Mouse (Mus musculus) heart, embryonic 12.5 days (tissue): ENCODE results near the gene Cntn2. TPM values are rescaled to one million over a fixed set of nuclear protein-coding genes. Genes with fewer than 3 reads are reported as not detected.

Experiments used
- ATAC-seq: fragments of 200-750 bp; cut with Nextera tagmentation; 2 replicates; pipeline ENCODE4 v1.8.0; 2017; ENCODE audit warnings: moderate TSS enrichment, moderate library complexity; ENCODE audit not compliant: insufficient number of reproducible peaks, low FRiP score
- H3K27ac ChIP-seq: fragments of 300-500 bp; sonication (generic); 2 replicates; pipeline ENCODE4 v1.5.1; 2016; ENCODE audit warnings: mild to moderate bottlenecking, moderate library complexity; ENCODE audit not compliant: poor library complexity, severe bottlenecking
- H3K27me3 ChIP-seq: fragments of 300-500 bp; sonication (generic); replicated peaks from 2 replicates; pipeline ENCODE4 v1.6.1; 2016; ENCODE audit warnings: mild to moderate bottlenecking, moderate library complexity
- H3K36me3 ChIP-seq: fragments of 300-500 bp; sonication (generic); 2 replicates; pipeline ENCODE4 v1.6.1; 2016; ENCODE audit warnings: mild to moderate bottlenecking, moderate library complexity
- H3K4me1 ChIP-seq: fragments of 300-500 bp; sonication (generic); replicated peaks from 2 replicates; pipeline ENCODE4 v1.6.1; 2016; ENCODE audit warnings: mild to moderate bottlenecking
- H3K4me2 ChIP-seq: fragments of 300-500 bp; sonication (generic); 2 replicates; pipeline ENCODE4 v1.6.1; 2016; ENCODE audit warnings: mild to moderate bottlenecking, moderate library complexity
- H3K4me3 ChIP-seq: fragments of 300-500 bp; sonication (generic); 2 replicates; pipeline ENCODE4 v1.5.1; 2016; ENCODE audit warnings: mild to moderate bottlenecking
- H3K9ac ChIP-seq: fragments of 300-500 bp; sonication (generic); 2 replicates; pipeline ENCODE4 v1.6.1; 2016; ENCODE audit warnings: mild to moderate bottlenecking, moderate library complexity
- H3K9me3 ChIP-seq: fragments of 300-500 bp; sonication (generic); replicated peaks from 2 replicates; pipeline ENCODE4 v1.6.1; 2016; ENCODE audit warnings: mild to moderate bottlenecking, moderate library complexity
- WGBS: fragments of 180-500 bp; shearing (Covaris S2); methylation state at CpG from one replicate; pipeline ENCODE4 v1.1.7; 2016; 5-methylcytosine and 5-hydroxymethylcytosine counted together
- polyA plus RNA-seq: library from polyadenylated mRNA; unstranded; fragments of >200 nt; fragmentation: Nextera tagmentation; extraction: Ambion mirVana; gene quantifications from 2 replicates; pipeline ENCODE4 v1.2.1, GENCODE M21; 2016

Gene Cntn2
- polyA plus RNA-seq, 1 experiment from 2014 or later: 0.20 TPM

DNA sequence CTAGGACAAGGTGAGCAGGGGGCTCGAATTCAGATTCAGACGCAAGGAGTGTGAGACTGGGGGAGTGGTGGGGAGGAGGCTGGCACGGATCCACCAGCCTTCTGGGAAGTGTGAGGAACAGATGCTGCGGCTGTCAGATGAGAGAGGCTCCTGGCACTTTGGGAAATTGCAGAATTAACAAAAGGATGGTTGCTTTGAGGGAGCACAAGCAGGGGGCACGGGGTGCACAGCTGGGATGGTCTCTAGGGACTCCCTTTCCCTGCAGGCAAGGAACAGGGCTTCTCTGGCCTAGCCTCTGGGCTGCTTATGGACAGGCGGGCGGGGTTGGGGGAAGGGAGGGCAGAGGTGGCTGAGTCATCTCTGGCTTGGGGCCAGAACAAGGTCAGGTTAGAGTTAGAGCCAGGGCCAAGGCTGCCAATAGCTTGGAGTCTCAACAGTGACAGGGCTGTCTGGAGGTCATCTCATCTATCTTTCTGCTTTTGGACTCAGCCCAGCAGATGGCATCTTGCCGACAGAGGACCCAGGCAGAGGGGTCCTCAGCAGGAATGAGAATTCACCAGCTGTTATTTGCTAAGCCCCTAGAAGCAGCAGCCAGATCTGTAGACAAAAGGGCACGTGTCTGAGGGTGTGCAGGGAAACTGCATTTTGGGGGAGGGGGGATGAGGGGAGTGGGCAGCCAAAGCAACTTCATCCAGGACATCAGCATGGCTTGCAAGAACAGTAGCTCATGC is 15.0 kb upstream of the Cntn2 start:
- Histone ChIP-seq H3K27me3 (peaks cover 33% of the 10 kb centered on the region), H3K4me3 (no peak overlapping the region), H3K4me1 (peaks cover 24% of the 10 kb centered on the region), H3K9ac (peak overlapping the region; percentile 43), H3K27ac (no peak overlapping the region), H3K4me2 (peak overlapping the region; percentile 20; the same call in 1 of the 2 replicates), H3K36me3 (no peaks in the 10 kb centered on the region), H3K9me3 (no peaks in the 10 kb centered on the region)
- peak; percentile 85 for ATAC-seq
- WGBS: 17% methylated on average over 9 of the region's 9 CpGs

DNA sequence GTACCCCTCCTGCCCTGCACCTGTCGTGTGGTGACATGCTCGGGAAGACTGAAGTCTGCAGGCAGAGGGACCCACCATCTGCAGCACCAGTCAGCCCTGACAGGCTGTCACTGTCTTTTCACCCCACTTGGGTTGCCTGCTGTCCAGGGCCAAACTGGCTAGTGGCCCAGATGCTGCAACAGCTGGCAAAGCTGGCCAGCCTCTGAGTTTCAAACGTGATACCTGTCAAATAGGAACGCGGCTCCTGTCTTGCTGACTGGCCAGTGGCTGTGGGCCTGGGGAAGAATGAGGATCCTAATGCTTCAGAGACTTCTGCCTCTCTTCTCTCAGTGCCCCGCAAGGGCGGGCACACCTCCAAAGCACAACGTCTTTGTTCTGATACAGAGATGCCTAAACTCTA is 733 bp upstream of the Cntn2 start:
- peaks cover 81% of the 10 kb centered on the region for H3K27me3 ChIP-seq
- H3K27ac ChIP-seq: no peak overlapping the region
- no peaks in the 10 kb centered on the region for H3K9me3 ChIP-seq
- no peak for ATAC-seq
- no peak overlapping the region for H3K9ac ChIP-seq
- no peak overlapping the region for H3K4me3 ChIP-seq
- no peak overlapping the region for H3K4me2 ChIP-seq
- 68% methylated on average over 8 of the region's 8 CpGs for WGBS
- peaks cover 17% of the 10 kb centered on the region for H3K4me1 ChIP-seq
- H3K36me3 ChIP-seq: no peaks in the 10 kb centered on the region

DNA sequence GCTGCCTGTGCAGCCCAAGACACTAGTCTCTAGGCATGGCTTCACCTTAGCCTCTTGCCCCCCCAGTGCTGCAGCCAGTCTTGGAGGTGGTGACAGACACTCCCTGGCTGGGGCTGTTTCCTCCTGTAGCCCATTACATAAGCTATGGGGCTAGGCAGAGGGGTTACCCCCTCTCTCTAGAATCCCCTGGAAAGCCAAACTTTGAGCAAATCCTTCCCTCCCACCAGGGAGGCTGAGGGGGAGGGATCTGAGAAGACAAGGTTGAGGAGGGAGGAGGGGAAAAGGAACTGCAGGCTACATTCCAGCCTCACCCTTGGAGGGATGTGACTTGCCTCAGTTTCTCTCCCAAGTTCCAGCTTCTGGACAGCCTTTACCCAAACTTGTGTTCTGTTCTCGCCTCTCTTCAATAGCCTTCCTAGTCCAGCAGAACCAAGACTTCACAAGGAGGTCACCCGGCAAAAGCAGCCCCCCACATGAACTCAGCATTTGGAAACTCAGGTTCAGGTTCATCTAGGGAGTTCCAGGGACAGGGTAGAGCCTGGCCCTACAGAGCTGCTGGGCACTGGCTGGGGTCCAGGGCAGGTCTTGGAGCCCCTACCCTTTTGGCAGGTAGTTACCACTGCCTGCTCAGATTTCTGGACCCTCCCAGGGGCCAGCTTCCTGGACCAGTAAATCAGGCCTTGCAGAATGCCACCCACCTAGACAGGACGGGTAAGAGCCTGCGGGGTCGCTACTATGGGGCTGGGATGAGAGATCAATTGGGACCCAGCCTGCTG is 1.0 kb downstream of the Cntn2 start:
- 13% methylated on average over 5 of the region's 5 CpGs for WGBS
- H3K4me1 ChIP-seq: peaks cover 17% of the 10 kb centered on the region
- no peak overlapping the region for H3K27ac ChIP-seq
- ATAC-seq: 0 out of 2 replicates have a peak, but pooled peaks have one; percentile 27
- peaks cover 81% of the 10 kb centered on the region for H3K27me3 ChIP-seq
- no peaks in the 10 kb centered on the region for H3K36me3 ChIP-seq
- H3K4me3 ChIP-seq: no peak overlapping the region
- no peaks in the 10 kb centered on the region for H3K9me3 ChIP-seq
- H3K4me2 ChIP-seq: 0 out of 2 replicates have a peak overlapping the region, but pooled peaks have one; percentile 54
- H3K9ac ChIP-seq: no peak overlapping the region

DNA sequence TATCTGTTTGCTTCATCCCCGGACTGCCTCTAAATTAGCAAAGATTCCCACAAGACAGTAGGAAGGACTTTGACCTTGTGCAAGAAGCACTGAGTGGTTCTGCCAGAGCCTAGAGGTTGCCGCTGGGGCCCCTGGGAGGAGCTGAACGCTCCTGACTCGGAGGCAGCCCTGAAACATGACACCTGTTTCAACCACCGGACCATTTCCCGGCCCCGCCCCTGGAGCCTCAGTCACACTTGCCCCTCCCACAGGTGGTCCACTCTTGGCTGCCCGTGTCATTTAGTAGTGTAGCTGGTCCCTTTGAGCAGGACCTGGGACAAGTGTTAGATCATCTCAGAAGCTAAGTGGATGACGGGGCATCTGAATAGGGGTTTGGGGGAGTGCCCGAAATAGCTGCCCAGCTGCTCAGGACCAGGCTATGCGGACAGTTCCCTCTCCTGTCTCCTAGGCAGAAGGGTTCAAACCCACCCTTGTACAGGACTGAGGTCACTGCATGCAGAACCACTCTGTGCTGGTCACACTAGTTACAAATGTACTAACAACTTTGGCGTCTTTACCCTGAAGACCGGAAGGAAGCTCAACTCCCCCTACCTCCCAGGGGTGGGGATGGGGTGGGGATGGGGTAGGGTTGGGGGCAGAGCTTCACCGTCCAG is 1.8 kb downstream of the Cntn2 start:
- Histone ChIP-seq H3K4me1 (peaks cover 17% of the 10 kb centered on the region), H3K36me3 (no peaks in the 10 kb centered on the region), H3K27me3 (peaks cover 86% of the 10 kb centered on the region), H3K27ac (no peak overlapping the region), H3K9me3 (no peaks in the 10 kb centered on the region), H3K9ac (no peak overlapping the region), H3K4me3 (no peak overlapping the region), H3K4me2 (peak overlapping the region; percentile 33)
- 0 out of 2 replicates have a peak, but pooled peaks have one; percentile 13 for ATAC-seq
- WGBS: 2% methylated on average over 14 of the region's 14 CpGs

DNA sequence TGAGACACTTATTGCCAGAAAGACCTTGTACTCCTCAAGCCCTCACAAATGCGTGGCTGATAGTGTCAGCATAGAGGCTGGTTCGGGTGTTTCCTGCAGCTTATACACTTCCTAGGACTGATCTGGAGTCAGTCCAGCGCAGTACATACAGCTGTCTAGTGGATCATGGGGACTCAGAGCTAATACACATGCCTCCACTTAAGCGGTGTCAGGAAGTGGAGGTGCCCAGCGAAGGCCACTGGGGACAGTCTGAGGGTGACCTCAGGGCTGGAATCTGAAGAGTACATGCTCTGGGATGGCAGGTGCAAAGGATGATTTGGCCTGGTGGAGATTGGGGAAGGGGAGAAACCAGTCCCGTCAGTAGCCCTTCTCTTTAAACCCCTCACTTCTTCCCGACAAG is 2.4 kb downstream of the Cntn2 start:
- no peaks in the 10 kb centered on the region for H3K36me3 ChIP-seq
- H3K27me3 ChIP-seq: peaks cover 88% of the 10 kb centered on the region
- H3K27ac ChIP-seq: no peak overlapping the region
- no peak for ATAC-seq
- peaks cover 17% of the 10 kb centered on the region for H3K4me1 ChIP-seq
- no peak overlapping the region for H3K9ac ChIP-seq
- peak overlapping the region; percentile 33; the same call in 1 of the 2 replicates for H3K4me2 ChIP-seq
- 38% methylated on average over 7 of the region's 7 CpGs for WGBS
- H3K4me3 ChIP-seq: no peak overlapping the region
- no peaks in the 10 kb centered on the region for H3K9me3 ChIP-seq

DNA sequence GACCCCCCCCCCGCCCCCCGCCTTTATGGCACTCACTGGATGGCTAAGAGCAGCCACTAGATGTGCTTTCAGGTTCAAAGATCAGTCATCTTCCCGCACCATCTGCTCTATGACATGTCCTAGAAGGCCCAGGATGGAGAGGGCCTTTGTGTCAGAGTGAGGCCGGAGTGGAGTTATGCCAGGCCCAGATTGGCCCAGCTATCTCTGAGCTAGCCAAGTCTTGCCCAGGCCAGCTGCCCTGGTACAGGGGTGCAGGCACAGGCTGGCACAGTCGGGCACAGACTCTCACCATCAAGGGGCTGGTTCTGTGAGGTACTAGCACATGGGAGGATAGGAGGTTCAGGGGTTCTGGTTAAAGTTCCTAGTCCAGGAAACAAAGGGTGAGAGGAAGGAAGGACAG is 5.3 kb downstream of the Cntn2 start:
- H3K9ac ChIP-seq: no peak overlapping the region
- H3K27ac ChIP-seq: no peak overlapping the region
- H3K4me2 ChIP-seq: no peak overlapping the region
- ATAC-seq: no peak
- H3K4me1 ChIP-seq: peaks cover 15% of the 10 kb centered on the region
- H3K36me3 ChIP-seq: no peaks in the 10 kb centered on the region
- H3K4me3 ChIP-seq: no peak overlapping the region
- H3K27me3 ChIP-seq: peaks cover 91% of the 10 kb centered on the region
- H3K9me3 ChIP-seq: no peaks in the 10 kb centered on the region
- 72% methylated on average over 5 of the region's 5 CpGs for WGBS

DNA sequence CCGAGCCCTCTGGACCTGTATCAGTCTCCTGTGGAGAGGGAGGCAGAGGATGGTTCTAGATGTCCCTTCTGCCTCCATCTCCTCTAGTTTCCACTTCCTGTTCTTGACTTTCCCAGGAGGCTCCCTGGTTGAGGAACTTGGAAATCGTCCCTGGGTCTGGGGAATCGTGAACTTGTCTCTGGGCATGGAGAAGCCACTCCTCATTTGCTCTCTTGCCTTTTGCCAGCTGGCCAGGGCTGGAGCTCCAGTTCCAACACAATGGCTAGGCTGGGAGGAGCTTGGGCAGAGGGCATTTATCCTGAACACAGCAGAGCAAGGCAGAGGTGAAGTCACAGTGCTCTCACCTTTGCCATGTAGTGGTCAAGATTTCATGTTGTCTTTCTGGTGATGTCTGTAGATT is 6.6 kb downstream of the Cntn2 start:
- Histone ChIP-seq H3K27ac (no peak overlapping the region), H3K36me3 (no peaks in the 10 kb centered on the region), H3K9me3 (no peaks in the 10 kb centered on the region), H3K9ac (no peak overlapping the region), H3K4me2 (no peak overlapping the region), H3K4me1 (peaks cover 5% of the 10 kb centered on the region; the same call in 1 of the 2 replicates), H3K4me3 (no peak overlapping the region), H3K27me3 (peaks cover 90% of the 10 kb centered on the region)
- ATAC-seq: no peak
- WGBS: 58% methylated on average over 3 of the region's 3 CpGs

DNA sequence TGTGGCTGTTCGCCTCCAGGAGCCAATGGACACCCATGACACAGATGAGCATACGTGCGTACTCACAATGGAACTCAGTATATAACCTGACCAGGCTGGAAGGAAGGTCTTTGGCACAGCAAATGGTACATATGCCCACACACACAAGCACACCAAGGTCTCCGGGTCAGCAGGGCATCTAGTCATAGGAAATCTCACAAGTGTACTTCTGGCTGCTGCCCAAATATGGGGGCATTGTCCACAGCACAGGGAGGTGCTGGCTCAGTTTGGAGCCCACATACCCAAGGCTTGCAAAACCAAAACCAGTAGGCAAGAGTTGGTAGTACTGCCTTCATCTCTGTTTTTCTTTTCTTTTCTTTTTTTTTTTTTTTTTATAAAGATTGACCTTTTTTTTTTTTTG is 7.5 kb downstream of the Cntn2 start:
- no peak overlapping the region for H3K4me3 ChIP-seq
- no peak overlapping the region for H3K4me2 ChIP-seq
- 86% methylated on average over 4 of the region's 4 CpGs for WGBS
- H3K27ac ChIP-seq: no peak overlapping the region
- H3K9ac ChIP-seq: no peak overlapping the region
- H3K36me3 ChIP-seq: no peaks in the 10 kb centered on the region
- ATAC-seq: no peak
- H3K27me3 ChIP-seq: peaks cover 90% of the 10 kb centered on the region
- no peaks in the 10 kb centered on the region for H3K9me3 ChIP-seq
- H3K4me1 ChIP-seq: peaks cover 4% of the 10 kb centered on the region

DNA sequence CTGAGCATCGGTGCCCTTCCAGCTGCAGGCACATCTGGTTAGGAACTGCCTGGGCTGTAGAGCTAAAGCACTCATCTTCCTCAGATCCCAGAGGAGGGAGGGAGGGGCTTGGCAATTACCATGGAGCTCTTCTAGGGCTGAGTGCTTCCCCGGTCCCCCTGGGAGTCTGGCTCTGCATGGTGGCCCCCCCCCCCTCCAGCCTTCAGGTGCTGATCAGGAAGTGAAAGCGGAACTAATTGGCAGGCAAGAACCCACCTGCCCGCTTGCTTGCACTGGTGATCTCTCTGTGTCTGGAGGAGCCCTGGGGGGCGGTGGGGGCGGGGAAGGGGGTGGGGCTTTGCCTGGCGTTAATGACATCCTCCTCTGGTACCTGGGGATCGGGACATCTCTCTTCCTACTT is 9.2 kb downstream of the Cntn2 start:
- Histone ChIP-seq H3K9me3 (no peaks in the 10 kb centered on the region), H3K27me3 (peaks cover 79% of the 10 kb centered on the region), H3K9ac (no peak overlapping the region), H3K4me2 (no peak overlapping the region), H3K36me3 (no peaks in the 10 kb centered on the region), H3K4me3 (no peak overlapping the region), H3K4me1 (peaks cover 5% of the 10 kb centered on the region), H3K27ac (no peak overlapping the region)
- 2% methylated on average over 8 of the region's 8 CpGs for WGBS
- no peak for ATAC-seq

DNA sequence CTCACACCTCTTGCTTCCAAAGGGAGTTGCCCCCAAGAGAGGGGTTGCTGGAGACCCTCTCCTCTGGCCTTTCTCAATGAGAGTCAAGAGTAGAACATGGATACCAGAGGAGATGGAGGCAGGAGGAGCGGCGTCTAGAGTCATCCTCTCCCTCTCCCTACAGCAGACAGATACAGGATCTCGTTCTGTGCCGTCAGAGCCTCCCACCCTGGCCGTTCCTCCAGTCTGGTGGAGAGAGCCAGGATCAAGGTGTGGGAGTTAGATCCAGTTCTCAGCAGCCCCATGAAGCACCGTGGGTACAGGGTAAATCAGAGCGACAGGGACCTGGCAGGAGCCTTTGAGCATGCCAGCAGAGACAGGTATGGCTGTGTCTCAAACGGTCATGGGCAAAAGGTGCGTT is 10.5 kb downstream of the Cntn2 start:
- Histone ChIP-seq H3K4me2 (no peak overlapping the region), H3K27me3 (peaks cover 81% of the 10 kb centered on the region), H3K27ac (no peak overlapping the region), H3K9ac (no peak overlapping the region), H3K4me3 (no peak overlapping the region), H3K9me3 (no peaks in the 10 kb centered on the region), H3K4me1 (peaks cover 5% of the 10 kb centered on the region), H3K36me3 (no peaks in the 10 kb centered on the region)
- 51% methylated on average over 9 of the region's 9 CpGs for WGBS
- ATAC-seq: no peak

DNA sequence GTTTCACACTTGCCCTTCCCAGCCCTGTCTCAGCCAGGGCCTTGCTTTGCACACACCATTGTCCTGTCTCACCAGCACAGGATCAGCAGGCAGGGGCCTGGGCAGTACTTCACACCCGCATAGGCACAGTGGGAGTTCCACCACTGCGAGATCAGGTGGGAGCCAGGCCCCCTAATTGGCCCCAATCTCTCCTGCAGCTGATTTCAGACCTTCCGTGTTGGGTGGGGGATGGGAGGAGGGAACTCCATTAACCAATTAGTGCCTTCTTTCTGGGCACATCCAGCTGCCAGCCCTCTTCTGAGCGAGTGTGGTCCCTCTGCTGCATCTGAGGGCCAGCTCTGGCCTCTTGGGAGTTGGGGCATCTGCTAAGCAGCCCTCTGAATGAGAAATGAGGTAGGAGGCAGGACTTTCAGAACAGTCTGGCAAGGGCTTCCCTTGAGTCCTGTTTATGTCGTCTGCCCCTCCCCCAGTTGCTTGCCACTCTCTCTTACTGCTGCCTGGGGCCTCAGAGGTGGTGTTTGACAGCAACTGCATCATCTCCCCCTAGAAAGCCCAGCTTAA is 12.3 kb downstream of the Cntn2 start:
- ATAC-seq: no peak
- H3K4me3 ChIP-seq: no peak overlapping the region
- no peak overlapping the region for H3K27ac ChIP-seq
- peaks cover 5% of the 10 kb centered on the region for H3K4me1 ChIP-seq
- H3K4me2 ChIP-seq: no peak overlapping the region
- peaks cover 80% of the 10 kb centered on the region for H3K27me3 ChIP-seq
- H3K9ac ChIP-seq: no peak overlapping the region
- 6% methylated on average over 5 of the region's 5 CpGs for WGBS
- H3K9me3 ChIP-seq: no peaks in the 10 kb centered on the region
- no peaks in the 10 kb centered on the region for H3K36me3 ChIP-seq
